Mouse (Mus musculus): ENCODE measurements around the gene Ank3. TPM values are rescaled to one million over a fixed set of nuclear protein-coding genes. Genes with fewer than 3 reads are reported as not detected.
"Not testable (repeated sequence)": the region's sequence is repeated elsewhere in the genome, so short reads cannot be mapped to it uniquely, and the experiment has no call there.

Gene Ank3
- total RNA-seq (2021) = 100 to 1,000 TPM; 525 to 540 TPM

DNA sequence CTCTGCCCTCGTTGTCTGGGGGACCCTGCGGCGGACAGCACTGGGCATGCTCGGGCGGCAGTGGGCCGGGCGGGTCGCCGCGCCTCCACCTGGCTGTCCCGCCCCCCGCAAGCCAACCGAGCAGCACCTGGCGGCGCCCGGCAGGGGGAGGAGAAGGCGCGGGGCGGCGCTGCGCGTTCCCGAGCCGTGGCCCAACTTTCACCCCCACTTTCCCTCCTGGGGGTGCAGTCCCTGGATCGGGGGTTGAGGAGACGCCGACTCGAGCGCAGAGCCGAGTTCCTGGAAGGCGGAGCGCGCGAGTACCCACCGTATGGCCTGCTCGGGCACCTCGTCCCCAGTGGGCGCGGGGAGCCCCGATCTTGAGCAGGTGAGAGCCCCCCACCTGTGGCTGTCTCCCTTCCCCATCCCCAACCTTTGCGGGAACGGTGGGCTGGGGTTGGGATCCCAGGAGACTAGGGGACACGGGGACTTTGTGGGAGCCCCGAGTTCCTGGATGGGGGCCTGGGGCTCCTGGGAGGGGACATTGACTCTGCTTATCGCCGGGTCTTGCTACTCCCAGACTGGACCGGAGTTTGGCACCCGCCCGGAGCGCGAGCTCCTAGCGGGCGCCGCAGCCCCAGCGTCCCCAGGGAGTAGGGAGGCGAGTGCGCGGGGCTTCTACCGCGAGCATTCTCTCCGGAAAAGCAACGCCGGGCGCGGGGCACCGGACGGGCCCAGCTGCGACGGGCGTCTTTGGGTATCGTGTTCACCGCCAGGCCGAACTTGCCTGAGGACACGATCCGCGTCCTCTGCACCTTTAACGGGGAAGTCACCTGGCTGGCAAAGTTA, at the start of gene Ank3:
TSS of gene Ank3 (plus strand) at position 11 of the 828 bp plus-strand sequence.
- intact Hi-C loops (cut with DNase I) = no loop called here
- peak in 1 of 2 experiments; percentile 32 for DNase-seq (ENCODE audit: extremely low spot score in 1 of 2, low spot score in 2 of 2)

DNA sequence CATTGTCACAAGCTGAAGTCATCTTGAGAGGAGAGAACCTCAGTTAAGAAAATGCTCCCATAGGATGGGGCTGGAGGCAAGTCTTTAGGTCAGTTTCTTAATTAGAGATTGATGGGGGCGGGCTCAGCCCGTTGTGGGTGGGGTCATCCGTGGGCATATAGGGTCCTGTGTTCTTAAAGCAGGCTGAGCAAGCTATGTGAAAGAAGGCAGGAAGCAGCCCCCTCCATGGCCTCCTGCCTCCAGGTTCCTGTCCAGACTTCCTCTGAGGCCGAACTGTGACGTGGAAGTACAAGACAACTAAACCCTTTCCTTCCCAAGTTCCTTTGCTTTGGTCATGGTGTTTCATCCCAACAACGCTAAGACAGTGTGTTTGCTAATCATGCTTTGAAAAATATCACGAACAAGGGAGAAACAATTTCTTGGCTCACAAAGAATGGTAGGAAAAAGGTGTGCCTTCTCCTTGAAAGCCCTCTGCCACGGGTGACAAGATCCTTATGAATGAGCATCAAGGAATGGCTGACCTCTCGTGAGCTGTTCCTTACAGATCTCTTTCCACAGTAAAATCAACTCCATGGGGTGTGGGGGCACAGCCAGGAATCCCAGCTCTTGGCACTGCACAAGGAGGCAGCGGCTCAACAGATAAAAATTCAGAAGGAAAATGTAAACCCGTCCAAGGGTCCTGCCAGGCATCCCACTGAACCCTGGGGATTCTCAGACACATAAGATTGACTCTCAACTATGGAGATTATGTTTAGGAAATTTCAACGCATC, 47.3 kb upstream of the Ank3 start:
- intact Hi-C loops (cut with DNase I) = no loop called here
- peak in 1 of 2 experiments; percentile 70 for DNase-seq (ENCODE audit: extremely low spot score in 1 of 2, low spot score in 2 of 2)

DNA sequence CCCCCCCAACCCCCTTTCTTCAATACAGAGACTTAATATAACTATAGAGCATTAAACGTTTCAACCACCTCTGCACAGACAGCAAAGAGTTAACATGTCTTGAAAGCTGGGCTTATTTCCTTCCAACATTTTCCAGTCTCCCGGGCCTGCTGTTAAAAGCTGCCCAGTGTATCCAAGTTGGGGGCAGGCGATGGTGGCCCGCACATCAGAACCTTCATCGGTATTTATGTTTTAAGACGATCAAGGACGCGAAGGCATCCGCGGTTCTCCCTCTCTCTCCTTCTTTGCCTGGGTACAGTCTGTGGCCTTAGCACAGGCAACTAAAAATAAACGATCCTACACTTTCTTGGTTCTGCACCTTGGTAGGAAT, 46.7 kb upstream of the Ank3 start:
- intact Hi-C loops (cut with DNase I) = no loop called here
- no peak for DNase-seq (ENCODE audit: extremely low spot score in 1 of 2, low spot score in 2 of 2)

DNA sequence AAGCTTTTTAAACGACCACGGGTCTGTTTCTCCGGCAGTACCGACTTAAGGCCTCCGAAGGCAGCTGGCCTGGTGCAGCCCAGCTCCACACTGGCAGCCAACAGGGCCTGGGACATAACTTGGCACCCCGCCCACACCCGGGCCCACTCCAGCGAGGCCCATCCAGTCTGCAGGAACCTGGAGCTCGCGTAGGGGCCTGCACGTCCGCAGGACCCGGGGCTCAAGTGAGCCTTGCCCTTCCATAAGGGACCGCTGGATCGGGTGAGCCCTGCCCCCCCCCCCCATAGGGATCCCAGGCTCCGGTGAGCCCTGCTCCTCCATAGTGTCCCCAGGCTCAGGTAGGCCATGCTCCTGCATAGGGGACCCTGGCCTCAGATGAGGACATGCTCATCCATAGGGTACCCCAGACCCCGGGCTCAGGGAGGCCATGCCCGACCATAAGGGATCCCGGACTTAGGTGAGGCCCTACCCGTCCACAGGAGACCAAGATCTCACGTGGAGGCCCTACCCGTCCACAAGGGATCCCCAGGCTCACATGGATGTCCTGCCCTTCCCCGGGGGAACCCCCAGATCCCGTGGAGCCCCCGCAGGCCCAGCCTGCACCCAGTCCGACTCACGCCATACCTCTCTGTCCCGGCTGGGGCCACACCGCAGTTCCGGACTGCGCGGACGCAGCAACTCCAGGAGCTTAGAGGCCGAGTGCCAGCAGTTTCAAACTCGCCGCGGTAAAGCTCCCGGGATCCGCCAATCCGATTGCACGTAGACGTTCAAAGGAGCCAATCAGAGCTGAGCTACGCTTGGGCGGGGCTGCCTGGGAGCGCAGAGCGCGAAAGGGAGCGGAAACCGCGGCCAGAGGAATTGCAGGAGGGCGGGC, 46.1 kb upstream of the Ank3 start, which contains the start of gene Cdk1:
TSS of gene Cdk1 (minus strand) at position 727 of the 874 bp plus-strand sequence.
- DNase-seq (ENCODE audit: extremely low spot score in 1 of 2, low spot score in 2 of 2) = peak; percentile 93 to 96
- intact Hi-C loops (cut with DNase I) = no loop called here

DNA sequence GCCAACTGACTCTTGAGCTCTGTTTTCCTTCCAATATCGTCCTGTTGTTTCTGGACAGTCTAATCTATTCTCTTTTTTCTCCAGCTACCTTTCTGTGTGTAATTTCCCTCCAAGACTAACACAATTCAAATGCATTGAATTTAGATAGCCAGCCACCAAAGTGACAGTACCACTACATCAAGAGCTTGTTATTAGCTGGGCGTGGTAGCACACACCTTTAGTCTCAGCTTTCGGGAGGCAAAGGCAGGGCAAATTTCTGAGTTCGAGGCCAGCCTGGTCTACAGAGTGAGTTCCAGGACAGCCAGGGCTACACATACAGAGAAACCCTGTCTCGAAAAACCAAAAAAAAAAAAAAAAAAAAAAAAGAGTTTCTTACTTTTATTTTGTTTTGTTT, 45.5 kb upstream of the Ank3 start:
- DNase-seq (ENCODE audit: extremely low spot score in 1 of 2, low spot score in 2 of 2); intact Hi-C loops (cut with DNase I): not testable (repeated sequence)

DNA sequence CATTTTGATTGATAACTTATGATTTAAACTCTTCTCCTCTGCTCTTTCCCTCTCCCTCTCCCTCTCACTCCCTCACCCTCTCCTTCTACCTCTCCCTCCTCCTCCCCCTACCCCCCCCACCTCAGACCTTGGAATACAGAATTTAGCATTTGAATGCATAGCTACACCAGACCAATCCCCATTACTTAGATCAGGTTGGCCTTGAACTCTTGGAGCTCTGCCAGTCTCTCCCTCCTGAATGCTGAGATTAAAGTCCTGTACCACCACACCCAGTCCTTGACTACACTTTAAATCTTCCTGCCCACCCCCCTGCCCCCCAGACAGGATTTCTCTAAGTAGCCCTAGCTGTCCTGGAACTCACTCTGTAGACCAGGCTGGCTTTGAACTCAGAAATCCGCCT, 38.9 kb upstream of the Ank3 start:
- intact Hi-C loops (cut with DNase I) = no loop called here

DNA sequence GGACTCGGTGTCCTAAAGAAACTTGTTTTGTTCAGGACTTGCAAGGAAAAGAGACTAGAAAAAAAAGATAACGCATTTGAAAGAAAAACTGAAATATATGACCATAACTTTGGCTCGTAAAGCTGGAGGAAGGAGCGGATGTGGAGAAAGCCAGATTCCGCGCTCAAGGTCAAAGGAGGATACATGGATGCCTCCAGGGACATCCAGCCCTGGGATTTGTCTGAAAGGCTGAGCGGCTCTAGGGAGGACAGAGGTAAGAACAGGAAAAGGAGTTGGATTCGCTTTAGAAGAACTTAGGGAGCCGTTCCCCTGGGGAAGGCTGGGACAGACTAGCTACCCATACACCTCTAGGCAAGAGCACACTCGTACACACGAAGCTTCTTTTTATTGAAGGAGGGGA, 32.4 kb upstream of the Ank3 start:
- intact Hi-C loops (cut with DNase I) = no loop called here
- no peak for DNase-seq (ENCODE audit: extremely low spot score in 1 of 2, low spot score in 2 of 2)

More for the DNA sequence above, 38.9 kb upstream of the Ank3 start:
- DNase-seq (ENCODE audit: extremely low spot score in 1 of 2, low spot score in 2 of 2) = no peak

DNA sequence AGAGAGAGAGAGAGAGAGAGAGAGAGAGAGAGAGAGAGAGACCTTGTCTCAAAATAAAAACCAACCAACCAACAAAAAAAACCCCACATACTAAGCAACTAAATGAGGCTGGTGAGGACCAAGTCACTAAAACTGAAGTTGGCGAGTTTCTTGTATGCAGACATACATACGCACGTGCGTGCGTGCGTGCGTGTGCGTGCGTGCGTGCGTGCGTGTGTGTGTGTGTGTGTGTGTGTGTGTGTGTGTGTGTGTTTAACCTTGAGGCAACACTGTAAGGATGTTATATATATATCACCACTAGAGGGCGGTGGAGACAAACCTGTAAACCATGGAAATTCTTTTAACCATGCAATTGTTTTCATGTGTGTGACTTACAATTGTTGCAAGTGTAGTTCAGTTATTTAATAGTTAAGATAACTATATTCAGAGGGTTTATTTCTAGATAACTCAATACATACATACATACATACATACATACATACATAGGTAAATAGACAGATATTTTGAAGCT, 31.6 kb upstream of the Ank3 start:
- intact Hi-C loops (cut with DNase I) = no loop called here
- peak in 1 of 2 experiments; percentile 28 for DNase-seq (ENCODE audit: extremely low spot score in 1 of 2, low spot score in 2 of 2)

DNA sequence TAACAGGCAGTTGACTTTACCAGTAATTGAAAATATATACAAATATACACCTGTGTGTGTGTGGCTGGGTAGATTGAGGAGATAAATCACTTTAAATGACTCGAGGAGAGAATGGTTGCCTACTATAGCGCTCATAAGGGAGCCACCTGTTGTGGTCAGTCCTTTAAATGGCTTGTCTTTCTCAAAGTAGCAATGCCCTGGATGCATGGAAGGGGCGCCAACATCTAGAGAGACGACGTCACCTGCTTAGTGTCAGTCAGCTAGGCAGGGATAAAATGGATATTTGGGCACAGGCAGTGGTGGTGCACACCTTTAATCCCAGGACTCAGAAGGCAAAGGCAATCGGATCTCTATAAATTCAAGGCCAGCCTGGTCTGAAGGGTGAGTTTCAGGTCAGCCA, 29.3 kb upstream of the Ank3 start:
- no peak for DNase-seq (ENCODE audit: extremely low spot score in 1 of 2, low spot score in 2 of 2)
- intact Hi-C loops (cut with DNase I) = no loop called here

DNA sequence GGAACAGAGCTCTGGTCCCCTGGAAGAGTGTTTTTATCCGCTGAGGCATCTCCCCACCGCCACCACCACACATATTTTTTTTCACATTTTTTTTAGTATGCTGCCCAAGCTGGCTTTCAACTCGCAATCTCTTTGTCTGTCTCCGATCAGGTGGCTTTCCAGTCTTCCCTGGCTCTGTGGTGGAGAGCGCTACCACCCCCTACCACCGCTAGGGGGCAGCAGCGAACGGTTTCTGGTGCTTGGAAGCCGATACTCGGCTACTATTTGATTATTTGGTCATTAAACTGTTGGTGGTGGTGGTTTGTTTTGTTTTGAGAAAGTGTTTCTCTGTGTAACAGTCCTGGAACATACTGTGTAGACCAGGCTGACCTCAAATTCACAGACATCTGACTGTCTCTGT, 27.1 kb upstream of the Ank3 start:
- intact Hi-C loops (cut with DNase I) = loop anchor here (10.0 kb wide), 1 partner anchor 283 kb away; no protein-coding TSS in a partner anchor
- peak in 1 of 2 experiments; percentile 39 for DNase-seq (ENCODE audit: extremely low spot score in 1 of 2, low spot score in 2 of 2)

DNA sequence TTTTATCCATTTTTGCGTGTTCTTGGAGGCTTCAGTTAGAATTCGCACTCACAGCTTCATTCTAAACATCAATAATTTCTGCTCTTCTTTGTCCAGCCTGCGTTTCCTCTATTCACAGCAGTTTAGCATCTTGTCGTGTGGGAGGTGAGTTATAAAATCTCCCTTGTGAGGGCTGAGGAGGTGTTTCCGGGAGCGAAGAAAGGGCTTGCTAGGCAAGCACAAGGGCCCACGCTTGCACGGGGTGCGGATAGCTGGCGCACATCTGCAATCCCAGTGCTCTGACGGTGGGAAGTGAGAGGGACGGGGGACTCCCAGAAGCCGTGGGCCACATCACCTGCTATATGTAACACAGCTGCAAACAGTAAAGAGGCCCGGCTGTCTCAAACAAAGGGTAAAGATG, 26.5 kb upstream of the Ank3 start:
- intact Hi-C loops (cut with DNase I) = loop anchor here (10.0 kb wide), 1 partner anchor 283 kb away; no protein-coding TSS in a partner anchor
- no peak for DNase-seq (ENCODE audit: extremely low spot score in 1 of 2, low spot score in 2 of 2)

DNA sequence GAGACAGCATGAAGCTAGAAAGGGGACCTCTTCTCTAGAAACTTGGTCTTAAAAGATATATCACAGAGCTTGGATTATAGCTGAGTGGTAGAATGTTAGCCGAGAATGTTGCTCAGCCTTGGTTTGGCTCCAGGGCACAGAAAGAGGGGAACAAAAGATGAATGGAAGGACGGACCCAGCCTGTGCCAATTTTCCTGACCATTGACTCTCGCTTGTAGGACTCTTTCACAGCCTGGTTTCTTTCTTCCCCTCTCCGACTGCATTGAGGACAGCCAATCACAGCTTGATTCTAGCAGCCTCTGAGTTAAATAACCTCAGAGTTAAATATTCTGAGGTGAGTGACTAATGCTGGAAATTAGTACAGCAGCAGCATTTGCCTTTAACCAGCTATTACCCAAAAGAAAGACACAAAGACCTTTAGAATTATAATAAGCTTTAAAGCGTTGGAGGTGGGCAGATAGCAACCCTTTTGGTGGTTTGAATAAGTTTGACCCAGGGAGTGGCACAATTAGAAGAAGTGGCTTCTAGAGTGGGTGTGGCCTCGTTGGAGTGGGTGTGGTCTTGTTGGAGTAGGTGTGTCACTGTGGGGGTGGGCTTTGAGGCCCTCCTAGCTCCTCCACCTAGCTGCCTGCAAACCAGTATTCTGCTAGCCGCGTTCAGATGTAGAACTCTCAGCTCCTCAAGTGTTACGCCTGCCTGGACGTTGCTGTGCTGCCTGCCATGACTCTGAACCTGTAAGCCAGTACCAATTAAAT, 24.6 kb upstream of the Ank3 start:
- no peak for DNase-seq (ENCODE audit: extremely low spot score in 1 of 2, low spot score in 2 of 2)
- intact Hi-C loops (cut with DNase I) = loop anchor here (10.0 kb wide), 1 partner anchor 281 kb away; no protein-coding TSS in a partner anchor

DNA sequence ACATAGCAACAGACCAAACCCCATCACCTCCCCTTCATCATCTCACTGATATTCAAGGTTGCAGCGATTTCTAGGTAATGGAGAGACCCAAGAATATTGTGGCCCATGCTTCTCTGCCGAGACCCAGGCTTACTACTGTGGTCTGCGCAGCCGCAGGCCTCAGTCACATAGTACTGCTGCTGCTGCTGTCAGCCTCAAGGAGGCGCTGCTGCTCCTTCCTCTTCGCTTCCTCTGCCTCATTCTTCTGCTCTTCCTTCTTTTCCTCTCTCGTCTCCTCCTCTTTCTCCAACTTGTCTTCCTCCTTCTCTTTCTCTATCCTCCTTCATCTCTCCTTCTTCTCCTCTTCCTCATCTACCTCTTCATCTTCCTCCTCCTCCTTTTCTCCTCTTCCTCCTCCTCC, 23.4 kb upstream of the Ank3 start:
- DNase-seq (ENCODE audit: extremely low spot score in 1 of 2, low spot score in 2 of 2) = no peak
- intact Hi-C loops (cut with DNase I) = loop anchor here (10.0 kb wide), 1 partner anchor 280 kb away; no protein-coding TSS in a partner anchor

DNA sequence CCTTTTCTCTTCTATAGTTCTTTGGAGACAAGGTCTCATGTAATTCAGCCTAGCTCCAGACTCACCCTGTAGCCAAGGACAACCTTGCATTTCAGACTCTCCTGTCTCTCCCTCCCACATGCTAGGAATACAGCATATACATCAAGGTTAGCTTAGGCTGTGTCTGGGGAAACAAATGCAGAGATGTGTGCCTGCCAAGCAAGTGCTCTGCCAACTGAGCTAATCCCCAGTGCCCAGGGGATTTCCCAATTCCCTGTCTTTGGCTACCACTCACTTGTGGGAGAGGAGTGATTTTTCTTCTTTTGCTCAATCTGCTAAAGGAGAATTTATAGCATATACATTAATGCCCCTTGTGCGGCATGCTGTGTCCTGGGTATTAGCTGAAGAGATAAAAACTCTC, 15.4 kb upstream of the Ank3 start:
- intact Hi-C loops (cut with DNase I) = no loop called here
- DNase-seq (ENCODE audit: extremely low spot score in 1 of 2, low spot score in 2 of 2) = no peak

DNA sequence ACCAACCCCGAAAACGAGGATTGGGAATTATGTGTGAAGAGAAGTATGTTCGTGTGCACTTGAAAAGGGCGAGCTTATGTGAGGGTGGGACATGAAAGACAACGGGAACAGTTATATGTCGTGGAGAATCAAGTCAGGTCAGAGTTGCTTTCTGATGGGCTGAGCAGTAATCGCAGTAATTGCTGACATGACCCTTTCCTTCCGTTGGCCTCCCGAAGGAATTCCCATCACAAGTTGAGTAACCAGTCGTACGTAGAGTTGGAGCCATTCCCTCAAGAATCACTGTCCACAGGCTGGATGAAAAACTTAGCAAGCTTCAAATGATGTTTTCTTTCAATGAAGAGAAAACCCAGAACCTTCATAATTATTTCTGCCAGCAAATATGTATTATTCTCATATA, 13.9 kb upstream of the Ank3 start:
- DNase-seq (ENCODE audit: extremely low spot score in 1 of 2, low spot score in 2 of 2) = no peak
- intact Hi-C loops (cut with DNase I) = no loop called here

DNA sequence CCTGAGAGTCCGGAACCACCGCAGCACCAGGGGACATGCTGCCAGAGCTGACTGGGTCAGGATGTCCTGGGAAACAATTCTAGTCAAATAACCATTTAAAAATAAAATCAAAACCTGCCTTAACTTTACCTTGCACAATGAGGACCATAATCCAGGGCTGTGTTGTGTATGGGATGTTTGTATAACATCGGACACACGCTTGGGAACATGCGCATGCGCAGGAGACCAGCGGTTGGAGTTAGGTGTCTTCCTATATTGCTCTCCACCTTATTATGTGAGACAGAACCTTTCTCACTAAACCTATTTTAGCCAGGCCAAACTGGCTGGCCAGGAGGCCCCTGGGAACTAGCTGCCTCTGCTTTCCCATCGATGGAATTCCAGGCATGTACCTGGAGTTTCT, 13.4 kb upstream of the Ank3 start:
- intact Hi-C loops (cut with DNase I) = no loop called here
- no peak for DNase-seq (ENCODE audit: extremely low spot score in 1 of 2, low spot score in 2 of 2)

DNA sequence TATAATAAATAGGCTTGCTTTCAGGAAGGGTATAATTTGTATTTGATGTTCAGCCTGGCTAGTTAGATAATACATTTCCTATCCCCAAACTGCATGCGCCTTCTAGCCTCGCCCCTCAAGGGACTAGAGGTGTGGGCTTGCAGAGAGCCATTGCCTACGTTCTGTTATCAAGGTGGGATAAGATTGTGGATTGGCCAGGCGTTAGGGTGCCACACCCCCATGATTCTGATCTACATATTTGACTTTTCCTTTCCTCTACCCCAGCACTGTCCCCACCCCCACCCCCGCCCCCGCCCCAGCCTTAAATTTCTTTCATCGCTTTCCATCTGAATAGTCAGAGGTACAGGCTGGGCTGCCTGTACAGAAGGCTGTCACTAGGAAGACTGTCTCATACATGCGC, 11.8 kb upstream of the Ank3 start:
- DNase-seq (ENCODE audit: extremely low spot score in 1 of 2, low spot score in 2 of 2) = no peak
- intact Hi-C loops (cut with DNase I) = no loop called here

DNA sequence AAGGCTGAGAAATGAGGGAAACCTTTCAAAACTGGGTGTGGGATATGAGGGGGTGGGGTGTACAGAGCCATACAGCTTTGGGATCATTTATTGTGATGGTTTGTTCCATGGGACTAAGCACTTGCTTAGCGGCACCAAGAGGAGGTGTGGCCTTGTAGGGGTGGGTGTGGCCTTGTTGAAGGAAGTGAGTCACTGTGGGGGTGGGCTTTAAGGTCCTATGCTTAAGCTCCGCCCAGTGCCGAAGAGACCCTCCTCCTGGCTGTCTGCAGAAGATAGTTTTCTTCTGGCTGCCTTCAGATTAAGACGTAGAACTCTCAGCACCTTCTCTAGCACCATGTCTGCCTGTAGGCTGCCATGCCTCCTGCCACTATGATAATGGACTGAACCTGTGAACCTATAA, 9.1 kb upstream of the Ank3 start:
- no peak for DNase-seq (ENCODE audit: extremely low spot score in 1 of 2, low spot score in 2 of 2)
- intact Hi-C loops (cut with DNase I) = no loop called here
